Mouse (Mus musculus): ENCODE data around the gene Atp2a1. TPM values are rescaled to one million over a fixed set of nuclear protein-coding genes. Genes with fewer than 3 reads are reported as not detected.

Atp2a1 gene
- total and polyA plus RNA-seq, 3 experiments: 0.38 to 0.74 TPM; not detected in 1

- dilution Hi-C loops (cut with MboI; ENCODE audit: extremely low pct_ligation_motif_present, extremely low pct_unique_long_range_greater_than_20kb, low sequenced_read_pairs) (no loop called here), in situ Hi-C loops (cut with MboI; ENCODE audit: low pct_ligation_motif_present, low pct_unique_long_range_greater_than_20kb, low sequenced_read_pairs) (no loop called here)
- TF ChIP-seq MEF2A (IDR thresholded peaks at IDR 0.05; ENCODE audit: borderline replicate concordance, low read depth, low read length) (no peak), USF1 (IDR thresholded peaks at IDR 0.05; ENCODE audit: low read depth, low read length) (no peak), PAX5 (IDR thresholded peaks at IDR 0.05; ENCODE audit: low read length) (no peak), RAD21 (IDR thresholded peaks at IDR 0.05; ENCODE audit: low read depth, low read length) (no peak), ELF1 (IDR thresholded peaks at IDR 0.05; ENCODE audit: low read depth, low read length) (no peak), ZNF384 (IDR thresholded peaks at IDR 0.05; ENCODE audit: low read depth, low read length) (no peak), TCF12 (IDR thresholded peaks at IDR 0.05; ENCODE audit: low read depth, low read length) (no peak), EP300 (IDR thresholded peaks at IDR 0.05; ENCODE audit: low read length) (no peak)
- Histone ChIP-seq H3K27ac (ENCODE audit: insufficient read depth, low read depth) (no peak overlapping the region), H3K27me3 (replicated peaks) (no peaks in the 10 kb centered on the region), H3K4me3 (replicated peaks in 1 of 3; ENCODE audit: low read depth in 2 of 3, low read length in 2 of 3, poor library complexity in 1 of 3) (no peak overlapping the region), H3K4me2 (ENCODE audit: insufficient read depth, low read depth, poor library complexity, severe bottlenecking) (no peak overlapping the region), H3K9ac (ENCODE audit: insufficient read depth, low read depth) (no peak overlapping the region), H3K36me3 (replicated peaks in 1 of 2; ENCODE audit: control insufficient read depth in 1 of 2, insufficient read depth in 1 of 2, low read length in 1 of 2) (peaks cover 0 to 11% of the 10 kb centered on the region in 2 experiments), H3K79me2 (replicated peaks; ENCODE audit: control insufficient read depth, extremely low read depth, insufficient read depth, poor library complexity, severe bottlenecking) (no peaks in the 10 kb centered on the region), H3K9me3 (replicated peaks; ENCODE audit: low read length) (no peaks in the 10 kb centered on the region), H3K4me1 (ENCODE audit: control insufficient read depth in 1 of 2, insufficient read depth in 2 of 2) (peaks cover 7 to 34% of the 10 kb centered on the region in 2 experiments)
- no peak for DNase-seq (ENCODE audit: extremely low read depth)
Observed at GRCm38 (mm10) chr7:126458844-126459618, 3.9 kb downstream of the Atp2a1 start.

- Histone ChIP-seq H3K27me3 (replicated peaks) (no peaks in the 10 kb centered on the region), H3K79me2 (replicated peaks; ENCODE audit: control insufficient read depth, extremely low read depth, insufficient read depth, poor library complexity, severe bottlenecking) (no peaks in the 10 kb centered on the region), H3K9me3 (replicated peaks; ENCODE audit: low read length) (no peaks in the 10 kb centered on the region), H3K4me1 (ENCODE audit: control insufficient read depth in 1 of 2, insufficient read depth in 2 of 2) (peaks cover 7 to 26% of the 10 kb centered on the region in 2 experiments), H3K27ac (ENCODE audit: insufficient read depth, low read depth) (no peak overlapping the region), H3K4me3 (replicated peaks in 1 of 3; ENCODE audit: low read depth in 2 of 3, low read length in 2 of 3, poor library complexity in 1 of 3) (no peak overlapping the region), H3K9ac (ENCODE audit: insufficient read depth, low read depth) (no peak overlapping the region), H3K4me2 (ENCODE audit: insufficient read depth, low read depth, poor library complexity, severe bottlenecking) (no peak overlapping the region), H3K36me3 (replicated peaks in 1 of 2; ENCODE audit: control insufficient read depth in 1 of 2, insufficient read depth in 1 of 2, low read length in 1 of 2) (peaks cover 0 to 11% of the 10 kb centered on the region in 2 experiments)
- in situ Hi-C loops (cut with MboI; ENCODE audit: low pct_ligation_motif_present, low pct_unique_long_range_greater_than_20kb, low sequenced_read_pairs): no loop called here
- no peak for DNase-seq (ENCODE audit: extremely low read depth)
- no peak for TF ChIP-seq NELFE (IDR thresholded peaks at IDR 0.05; ENCODE audit: low read depth, low read length)
- no peak for TF ChIP-seq UBTF (IDR thresholded peaks at IDR 0.05; ENCODE audit: low read depth, low read length)
- TF ChIP-seq GABPA (IDR thresholded peaks at IDR 0.05; ENCODE audit: insufficient replicate concordance, low read depth, low read length): no peak
- no peak for TF ChIP-seq CHD2 (IDR thresholded peaks at IDR 0.05; ENCODE audit: low read length)
- TF ChIP-seq MXI1 (IDR thresholded peaks at IDR 0.05; ENCODE audit: low read depth, low read length): no peak
- no peak for TF ChIP-seq BHLHE40 (IDR thresholded peaks at IDR 0.05; ENCODE audit: low read depth, low read length)
- no peak for TF ChIP-seq NRF1 (IDR thresholded peaks at IDR 0.05; ENCODE audit: low read depth, low read length)
- TF ChIP-seq USF2 (conservative IDR thresholded peaks at IDR 0.05; ENCODE audit: low read depth, low read length): no peak
- TF ChIP-seq SMC3 (IDR thresholded peaks at IDR 0.05; ENCODE audit: low read depth, low read length): no peak
- TF ChIP-seq RAD21 (IDR thresholded peaks at IDR 0.05; ENCODE audit: low read depth, low read length): no peak
- dilution Hi-C loops (cut with MboI; ENCODE audit: extremely low pct_ligation_motif_present, extremely low pct_unique_long_range_greater_than_20kb, low sequenced_read_pairs): no loop called here
Observed at GRCm38 (mm10) chr7:126458225-126458624, 4.7 kb downstream of the Atp2a1 start.

All from CH12.LX (cell line).